In genomic region chr6:32056525-32056924, GRCm38 (mm10) we compare ENCODE assay signal across 41 mouse cellular contexts. TPM values are rescaled to one million over a fixed set of nuclear protein-coding genes. Genes with fewer than 3 reads are reported as not detected.
DNase-seq lines count a peak whose midpoint lies in the region; ATAC-seq and TF ChIP-seq lines count a peak whose summit lies in the region.
"Had no signal": no experiment of that assay in that cellular context is flagged by ENCODE, and none has a peak within 500 bp of the region (broad histone marks: within the 10 kb centered on the region; RNA-seq: fewer than 3 reads in every experiment).

No protein-coding gene starts in this region.

- TF ChIP-seq CTCF in liver, postnatal 0 days (IDR thresholded peaks at IDR 0.05; ENCODE audit: low read depth) = no peak

- no peaks in the 10 kb centered on the region for H3K9me3 ChIP-seq in forebrain, embryonic 14.5 days (replicated peaks; ENCODE audit: control insufficient read depth, low read length)
- H3K9me3 ChIP-seq in liver, postnatal 0 days (ENCODE audit: low read length) = no peaks in the 10 kb centered on the region
- H3K9me3 ChIP-seq in neural tube, embryonic 15.5 days (replicated peaks) = no peaks in the 10 kb centered on the region
- H3K9me3 ChIP-seq: limb, embryonic 13.5 days; neural tube, embryonic 12.5 days had no signal

- H3K9ac ChIP-seq in forebrain, embryonic 14.5 days (ENCODE audit: low read length) = no peak overlapping the region
- H3K9ac ChIP-seq in liver, postnatal 0 days (replicated peaks) = no peak overlapping the region
- no peak overlapping the region for H3K9ac ChIP-seq in neural tube, embryonic 15.5 days (replicated peaks)
- H3K9ac ChIP-seq: limb, embryonic 13.5 days; neural tube, embryonic 12.5 days had no signal

- 1% methylated on average over 2 of the region's 2 CpGs for WGBS in forebrain, embryonic 14.5 days
- 52% methylated on average over 2 of the region's 2 CpGs for WGBS in liver, postnatal 0 days (ENCODE audit: insufficient replicate concordance)
- 28% methylated on average over 2 of the region's 2 CpGs for WGBS in neural tube, embryonic 15.5 days

- TF ChIP-seq EP300 in liver, postnatal 0 days (IDR thresholded peaks at IDR 0.05; ENCODE audit: low read depth) = no peak

- no peak overlapping the region for H3K4me3 ChIP-seq in forebrain, embryonic 14.5 days (ENCODE audit: low read depth, low read length)
- no peak overlapping the region for H3K4me3 ChIP-seq in liver, postnatal 0 days (ENCODE audit: low read depth, low read length)
- H3K4me3 ChIP-seq in neural tube, embryonic 15.5 days (replicated peaks) = no peak overlapping the region
- H3K4me3 ChIP-seq: limb, embryonic 13.5 days; myocyte; neural tube, embryonic 12.5 days had no signal

- H3K4me1 ChIP-seq in forebrain, embryonic 14.5 days (ENCODE audit: control insufficient read depth, insufficient read depth, low read length) = no peaks in the 10 kb centered on the region
- no peaks in the 10 kb centered on the region for H3K4me1 ChIP-seq in liver, postnatal 0 days (ENCODE audit: insufficient read depth)
- peaks cover 10% of the 10 kb centered on the region for H3K4me1 ChIP-seq in neural tube, embryonic 15.5 days
- H3K4me1 ChIP-seq: limb, embryonic 13.5 days; neural tube, embryonic 12.5 days had no signal

- H3K27ac ChIP-seq in forebrain, embryonic 14.5 days (ENCODE audit: low read depth, low read length) = peak overlapping the region; percentile 49; the same call in 1 of the 2 replicates
- no peak overlapping the region for H3K27ac ChIP-seq in liver, postnatal 0 days (ENCODE audit: low read depth)
- no peak overlapping the region for H3K27ac ChIP-seq in neural tube, embryonic 15.5 days (replicated peaks)
- H3K27ac ChIP-seq: kidney, postnatal 0 days; limb, embryonic 13.5 days; neural tube, embryonic 12.5 days had no signal

- peak; percentile 84 for ATAC-seq in forebrain, embryonic 14.5 days
- no peak for ATAC-seq in liver, postnatal 0 days
- ATAC-seq in neural tube, embryonic 15.5 days (ENCODE audit: low FRiP score) = no peak
- ATAC-seq: activated CD4-positive, CD25-positive, alpha-beta regulatory T cell, adult 4 months; hindbrain, embryonic 16.5 days; midbrain, embryonic 16.5 days had no signal

- no peaks in the 10 kb centered on the region for H3K36me3 ChIP-seq in forebrain, embryonic 14.5 days (ENCODE audit: control insufficient read depth, insufficient read depth, low read length)
- H3K36me3 ChIP-seq in liver, postnatal 0 days (replicated peaks; ENCODE audit: insufficient read depth, low read length) = no peaks in the 10 kb centered on the region
- H3K36me3 ChIP-seq in neural tube, embryonic 15.5 days = no peaks in the 10 kb centered on the region
- H3K36me3 ChIP-seq: limb, embryonic 13.5 days; neural tube, embryonic 12.5 days had no signal

- DNase-seq in layer of hippocampus, adult 11-12 months (ENCODE audit: low spot score) = peak; percentile 15
- no peak for DNase-seq in layer of hippocampus, postnatal 25 days (ENCODE audit: extremely low spot score in 1 of 2, low spot score in 1 of 2)
- DNase-seq in testis, postnatal 10 days (ENCODE audit: low spot score) = peak; percentile 12
- no peak for DNase-seq in testis, postnatal 14 days (ENCODE audit: low spot score)
- peak; percentile 84 for DNase-seq in forebrain, embryonic 14.5 days (ENCODE audit: low spot score)
- peak; percentile 57 for DNase-seq in retina, postnatal 1 day
- DNase-seq in liver, postnatal 0 days = no peak
- DNase-seq: adrenal gland, adult 2 months; adrenal gland, postnatal 36 days; cerebellum, adult 8-10 months; cerebellum, postnatal 25 days; heart, postnatal 14 days; kidney, adult 8-10 months; lung, postnatal 36 days; right cerebral cortex, postnatal 14 days; thymus, adult 2 months; thymus, postnatal 36 days had no signal

- no peak overlapping the region for H3K4me2 ChIP-seq in forebrain, embryonic 14.5 days (ENCODE audit: low read length)
- no peak overlapping the region for H3K4me2 ChIP-seq in liver, postnatal 0 days (ENCODE audit: low read depth, low read length)
- no peak overlapping the region for H3K4me2 ChIP-seq in neural tube, embryonic 15.5 days
- H3K4me2 ChIP-seq: limb, embryonic 13.5 days; liver, embryonic 11.5 days; midbrain, embryonic 11.5 days; neural tube, embryonic 12.5 days had no signal

- no peaks in the 10 kb centered on the region for H3K27me3 ChIP-seq in forebrain, embryonic 14.5 days (replicated peaks; ENCODE audit: control insufficient read depth, insufficient read depth, low read length)
- no peaks in the 10 kb centered on the region for H3K27me3 ChIP-seq in liver, postnatal 0 days (ENCODE audit: insufficient read depth, low read length)
- H3K27me3 ChIP-seq in neural tube, embryonic 15.5 days (replicated peaks) = no peaks in the 10 kb centered on the region
- H3K27me3 ChIP-seq: limb, embryonic 13.5 days; neural tube, embryonic 12.5 days had no signal

RNA-seq across cellular contexts. Expression of gene 1700012A03Rik, which starts 6.5 kb away (rescaled TPM):
- not detected for total RNA-seq in layer of hippocampus, postnatal 25 days (2021)
- not detected in 2 replicates for polyA plus RNA-seq in forebrain, embryonic 14.5 days (2014; fragmentation: Nextera tagmentation; extraction: Ambion mirVana)
- not detected in 2 replicates for polyA plus RNA-seq in liver, postnatal 0 days (2015; fragmentation: Nextera tagmentation; extraction: Ambion mirVana)
- polyA plus RNA-seq in neural tube, embryonic 15.5 days (2015; fragmentation: Nextera tagmentation; extraction: Ambion mirVana) = not detected in 2 replicates
- total RNA-seq: adrenal gland, adult 2 months; adrenal gland, postnatal 36 days; gastrocnemius, adult 8-10 months; gastrocnemius, postnatal 4 days; heart, postnatal 14 days; left cerebral cortex, adult 8-10 months; left cerebral cortex, postnatal 36 days; megakaryocyte, adult 5-6 weeks had no signal
- polyA plus RNA-seq: activated CD4-positive, CD25-positive, alpha-beta regulatory T cell, adult 4 months; adrenal gland, adult 2 months; embryonic facial prominence, embryonic 11.5 days; heart, embryonic 14.5 days; hindbrain, embryonic 11.5 days; hindbrain, embryonic 16.5 days; intestine, embryonic 14.5 days; kidney, postnatal 0 days; large intestine, adult 2 months; limb, embryonic 13.5 days; liver, embryonic 11.5 days; liver, embryonic 16.5 days; lung, embryonic 16.5 days; midbrain, embryonic 11.5 days; midbrain, embryonic 16.5 days; myocyte; neural tube, embryonic 12.5 days; small intestine, adult 2 months; stomach, embryonic 16.5 days; thymus, adult 2 months had no signal

Comparison
In these comparisons a context has a peak if more than half of its experiments do, and no peak if none do; other contexts are left out.
1. DNase-seq: peak in layer of hippocampus, adult 11-12 months (single experiment), testis, postnatal 10 days (single experiment), forebrain, embryonic 14.5 days (single experiment) and retina, postnatal 1 day (single experiment); none in layer of hippocampus, postnatal 25 days (0 of 2), testis, postnatal 14 days (single experiment) and liver, postnatal 0 days (single experiment).